Mouse (Mus musculus) cerebellum, adult 2 months (tissue): ENCODE results near the gene Zp3.

ENCODE experiments used
- CTCF ChIP-seq: fragments of 200-500 bp; IDR thresholded peaks from 2 replicates; pipeline ENCODE4 v1.5.1; 2011; ENCODE audit warnings: low read depth, mild to moderate bottlenecking, control low read depth, low read length, moderate library complexity, borderline replicate concordance; ENCODE audit not compliant: insufficient read depth
- POLR2A ChIP-seq: fragments of 200-500 bp; IDR thresholded peaks from 2 replicates; pipeline ENCODE4 v1.6.1; 2011; ENCODE audit warnings: low read length, control low read depth, borderline replicate concordance; ENCODE audit not compliant: insufficient read depth

- TF ChIP-seq CTCF: no peak
- TF ChIP-seq POLR2A: no peak
Observed at GRCm38 (mm10) chr5:136018726-136019125, 38.8 kb downstream of the Zp3 start.
